Mouse (Mus musculus) brown adipose tissue, adult 24 weeks (tissue): ENCODE data around the gene Rcc2. TPM values are rescaled to one million over a fixed set of nuclear protein-coding genes. Genes with fewer than 3 reads are reported as not detected.

Experiments
- H3K27ac ChIP-seq: fragments of 200-500 bp; replicated peaks from 2 replicates; pipeline ENCODE4 v1.5.1; 2012; ENCODE audit warnings: low read depth, mild to moderate bottlenecking, low read length
- H3K4me1 ChIP-seq: fragments of 200-500 bp; 2 replicates; pipeline ENCODE4 v1.6.1; 2012; ENCODE audit warnings: low read length, mixed read lengths; ENCODE audit not compliant: control insufficient read depth, insufficient read depth, insufficient read length
- H3K4me3 ChIP-seq: fragments of 200-500 bp; 2 replicates; pipeline ENCODE4 v1.5.1; 2012; ENCODE audit warnings: low read depth, mild to moderate bottlenecking, low read length, moderate library complexity; ENCODE audit not compliant: insufficient read depth
- polyA plus RNA-seq: library from polyadenylated mRNA; stranded (reverse); fragments of >200 nt; gene quantifications from 2 replicates; pipeline ENCODE4 v1.2.4, GENCODE M21; 2012; ENCODE audit not compliant: missing spikeins, insufficient read depth, insufficient read length

The Rcc2 gene
- polyA plus RNA-seq, 1 experiment: 8.8 TPM

GRCm38 (mm10) chr4:140743086-140743485, 42.7 kb downstream of the Rcc2 start:
- no peaks in the 10 kb centered on the region for H3K4me1 ChIP-seq
- no peak overlapping the region for H3K4me3 ChIP-seq

DNA sequence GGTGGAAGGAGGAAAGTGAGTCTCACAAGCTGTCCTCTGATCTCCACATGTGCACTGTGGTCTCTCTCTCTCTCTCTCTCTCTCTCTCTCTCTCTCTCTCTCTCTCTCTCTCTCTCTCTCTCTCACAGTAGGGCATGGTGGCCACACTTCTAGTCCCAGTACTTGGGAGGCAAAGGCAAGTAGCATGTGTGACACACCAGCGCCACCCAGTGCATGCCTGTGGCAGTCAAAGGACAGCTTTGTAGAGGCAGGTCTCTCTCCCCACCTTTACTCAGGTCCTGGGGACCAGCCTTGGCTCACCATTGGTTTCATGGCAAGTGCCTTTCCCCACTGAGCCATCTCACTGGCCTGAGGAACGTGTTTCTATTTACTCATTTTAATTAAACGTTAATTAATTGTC, 44.3 kb downstream of the Rcc2 start:
- H3K4me3 ChIP-seq: no peak overlapping the region
- H3K4me1 ChIP-seq: no peaks in the 10 kb centered on the region

More at GRCm38 (mm10) chr4:140743086-140743485, 42.7 kb downstream of the Rcc2 start:
- no peak overlapping the region for H3K27ac ChIP-seq

GRCm38 (mm10) chr4:140747978-140748377, 47.6 kb downstream of the Rcc2 start:
- Histone ChIP-seq H3K27ac (no peak overlapping the region), H3K4me1 (no peaks in the 10 kb centered on the region), H3K4me3 (no peak overlapping the region; the same call in 1 of the 2 replicates)

More for the DNA sequence above, 44.3 kb downstream of the Rcc2 start:
- no peak overlapping the region for H3K27ac ChIP-seq

DNA sequence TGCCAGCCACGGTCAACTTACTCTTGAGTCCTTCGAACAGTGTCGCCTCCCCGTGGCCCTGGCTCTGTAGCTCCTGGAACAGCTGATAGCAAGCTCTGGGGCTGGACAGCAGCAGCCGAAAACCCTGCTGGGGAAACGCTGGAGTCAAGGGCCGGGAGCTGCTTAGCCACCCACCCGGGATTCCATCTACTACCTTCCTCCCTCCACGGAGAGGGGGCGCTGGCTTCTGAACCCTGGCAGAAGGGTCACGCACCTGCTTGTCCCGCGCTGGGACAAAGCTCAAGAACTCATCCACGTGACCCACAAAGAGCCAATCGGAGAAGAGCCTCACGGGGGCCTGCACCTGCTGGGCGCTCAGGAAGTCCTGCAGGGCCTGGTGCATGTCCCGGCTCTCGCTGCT, 50.0 kb downstream of the Rcc2 start:
- H3K4me3 ChIP-seq: no peak overlapping the region; the same call in 1 of the 2 replicates
- H3K4me1 ChIP-seq: no peaks in the 10 kb centered on the region
- no peak overlapping the region for H3K27ac ChIP-seq

GRCm38 (mm10) chr4:140753366-140753765, 53.0 kb downstream of the Rcc2 start:
- no peaks in the 10 kb centered on the region for H3K4me1 ChIP-seq
- H3K4me3 ChIP-seq: no peak overlapping the region
- no peak overlapping the region for H3K27ac ChIP-seq

DNA sequence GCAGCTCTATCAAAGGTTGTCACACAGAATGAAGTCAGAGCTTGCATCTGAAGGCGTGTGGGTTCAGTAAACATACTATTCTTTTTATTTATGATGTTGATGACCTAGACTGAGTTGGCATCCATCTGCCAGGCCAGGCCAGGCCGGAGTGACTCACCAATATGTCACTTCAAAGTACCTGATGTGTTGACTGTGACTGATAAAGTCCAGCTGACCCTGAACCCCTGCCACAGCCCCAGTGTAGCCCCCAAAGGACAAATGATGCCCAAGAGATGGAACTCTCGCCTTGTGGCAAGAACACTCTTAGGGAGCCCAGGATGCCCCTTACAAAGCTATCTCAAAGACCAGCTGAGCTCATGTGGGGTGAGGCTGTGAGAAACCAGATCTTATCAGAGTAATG, 55.5 kb downstream of the Rcc2 start:
- H3K4me1 ChIP-seq: no peaks in the 10 kb centered on the region
- no peak overlapping the region for H3K27ac ChIP-seq
- no peak overlapping the region for H3K4me3 ChIP-seq

DNA sequence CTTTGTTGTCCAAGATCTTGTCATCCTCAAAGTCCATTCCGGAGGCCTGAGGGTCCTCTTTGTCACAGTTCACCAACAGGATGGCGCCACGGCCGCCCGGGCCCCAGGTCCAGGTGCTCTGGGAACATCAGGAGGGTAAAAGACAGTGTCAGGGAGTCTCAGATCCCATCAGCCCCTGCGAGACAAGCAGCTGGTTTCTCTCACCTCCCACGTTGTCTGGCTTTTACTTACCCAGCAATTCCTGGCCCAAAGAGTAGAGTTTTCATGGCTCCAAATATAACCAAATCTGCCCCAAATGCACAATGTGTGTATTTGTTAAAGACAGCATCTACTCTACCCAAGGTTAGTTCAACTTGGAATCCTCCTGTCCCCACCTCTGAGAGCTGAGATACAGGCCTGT, 61.3 kb downstream of the Rcc2 start:
- H3K4me1 ChIP-seq: no peaks in the 10 kb centered on the region
- H3K4me3 ChIP-seq: no peak overlapping the region
- no peak overlapping the region for H3K27ac ChIP-seq

DNA sequence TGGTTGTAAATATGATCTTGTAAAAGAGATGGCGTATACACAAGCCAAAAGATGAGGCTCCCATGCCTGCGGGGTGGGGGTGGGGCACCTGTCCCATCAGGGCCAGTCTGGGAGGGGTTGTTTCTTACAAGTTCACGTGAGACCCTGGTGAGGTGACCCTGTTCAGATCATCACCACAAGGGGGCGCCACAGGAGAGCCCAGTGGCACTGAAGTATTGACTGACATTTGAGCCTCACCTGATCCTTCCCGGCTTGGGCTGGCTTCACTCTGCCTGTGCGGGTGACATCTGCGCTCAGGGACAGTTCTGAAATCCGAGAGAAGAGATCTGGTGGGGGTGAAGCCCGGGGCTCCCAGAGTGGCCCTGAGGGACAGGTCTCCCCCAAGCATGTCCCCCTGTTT, 62.8 kb downstream of the Rcc2 start:
- Histone ChIP-seq H3K4me1 (no peaks in the 10 kb centered on the region), H3K27ac (no peak overlapping the region), H3K4me3 (no peak overlapping the region)

GRCm38 (mm10) chr4:140765936-140766335, 65.6 kb downstream of the Rcc2 start:
- H3K27ac ChIP-seq: no peak overlapping the region
- no peaks in the 10 kb centered on the region for H3K4me1 ChIP-seq
- H3K4me3 ChIP-seq: no peak overlapping the region

- no peak overlapping the region for H3K27ac ChIP-seq
- H3K4me3 ChIP-seq: no peak overlapping the region
- H3K4me1 ChIP-seq: no peaks in the 10 kb centered on the region; the same call in 1 of the 2 replicates
Observed at GRCm38 (mm10) chr4:140768973-140769372, 68.6 kb downstream of the Rcc2 start.

DNA sequence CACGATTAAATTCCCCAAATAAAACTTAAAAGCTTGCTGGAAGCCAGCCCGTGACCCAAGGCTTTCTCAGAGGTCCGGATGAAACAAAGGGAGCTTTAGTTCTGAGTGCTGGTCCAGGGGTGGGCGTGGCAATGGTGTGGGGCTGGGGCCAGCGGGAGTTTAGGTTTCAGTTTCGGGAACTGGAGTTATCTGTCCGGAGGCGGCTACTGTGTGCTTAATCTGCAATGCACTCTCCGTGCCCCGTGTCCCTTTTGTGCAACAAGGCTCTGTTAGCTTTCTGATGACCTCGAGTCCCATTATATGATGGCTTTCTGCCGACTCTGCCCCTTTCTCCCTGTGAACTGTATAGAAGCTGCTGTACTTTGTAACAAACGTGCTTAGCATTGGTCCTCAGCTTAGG, 70.1 kb downstream of the Rcc2 start:
- H3K4me1 ChIP-seq: no peaks in the 10 kb centered on the region; the same call in 1 of the 2 replicates
- no peak overlapping the region for H3K27ac ChIP-seq
- H3K4me3 ChIP-seq: peak overlapping the region; percentile 45

GRCm38 (mm10) chr4:140771091-140771490, 70.8 kb downstream of the Rcc2 start:
- Histone ChIP-seq H3K27ac (no peak overlapping the region), H3K4me3 (no peak overlapping the region), H3K4me1 (no peaks in the 10 kb centered on the region; the same call in 1 of the 2 replicates)

Other genes with a start within 250 kb of the Rcc2 start
- 2.2 and 3.3 TPM in 2 replicates for gene Arhgef10l, start 34.5 kb upstream of the Rcc2 start, polyA plus RNA-seq
- gene Padi6, start 42.1 kb downstream of the Rcc2 start, polyA plus RNA-seq: not detected in 2 replicates
- 0.99 TPM in 1 of 2 replicates, not detected in the other for gene Padi4, start 73.7 kb downstream of the Rcc2 start, polyA plus RNA-seq
- gene Padi3, start 110.1 kb downstream of the Rcc2 start, polyA plus RNA-seq: not detected in 2 replicates
- not detected in 2 replicates for gene Padi1, start 145.2 kb downstream of the Rcc2 start, polyA plus RNA-seq
- gene Padi2, start 205.8 kb downstream of the Rcc2 start, polyA plus RNA-seq: 1.6 and 2.5 TPM in 2 replicates